Mouse (Mus musculus): ENCODE data around the gene Arcn1.

The Arcn1 gene

DNA sequence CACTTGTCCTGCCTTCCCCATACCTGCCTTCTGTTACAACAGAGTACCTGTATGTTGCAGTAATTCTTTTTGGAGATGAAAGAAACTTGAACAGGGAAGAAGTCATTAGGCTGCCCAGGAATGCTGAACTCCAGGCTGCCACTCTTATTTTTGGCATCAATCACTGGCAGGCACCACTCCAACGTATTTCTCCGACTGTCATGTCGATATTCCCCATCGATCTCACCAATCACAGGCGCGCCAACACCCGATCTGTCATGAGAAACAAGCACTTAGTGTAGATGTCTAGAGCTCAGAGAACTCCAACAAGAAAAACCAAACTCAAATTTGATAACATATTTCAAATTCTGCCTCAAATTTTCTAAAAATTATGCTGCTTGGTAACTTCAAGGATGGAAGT lies 22.3 kb downstream of the Arcn1 start:
- DNase-seq (ENCODE audit: low read depth in 1 of 2, low spot score in 2 of 2), result no peak

DNA sequence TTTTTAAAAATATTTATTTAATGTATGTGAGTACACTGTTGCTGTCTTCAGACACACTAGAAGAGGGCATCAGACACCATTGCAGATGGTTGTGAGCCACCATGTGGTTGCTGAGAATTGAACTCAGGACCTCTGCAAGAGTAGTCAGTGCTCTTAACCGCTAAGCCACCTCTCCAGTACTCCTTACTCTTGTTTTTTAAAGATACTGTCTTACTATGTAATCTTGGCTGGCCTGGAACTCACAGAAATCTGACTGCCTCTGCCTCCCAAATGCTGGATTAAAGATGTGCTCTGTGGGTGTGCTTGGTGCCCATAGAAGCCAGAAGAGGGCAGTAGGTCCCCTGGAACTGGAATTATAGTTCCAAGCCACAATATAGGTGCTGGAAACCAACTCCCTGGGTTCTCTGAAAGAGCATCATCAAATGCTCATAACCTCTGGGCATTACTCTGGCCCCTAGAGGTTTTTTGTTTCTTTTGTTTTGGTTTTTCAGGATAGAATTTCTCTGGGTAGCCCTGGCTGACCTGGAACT lies 26.9 kb downstream of the Arcn1 start:
- DNase-seq (ENCODE audit: low read depth in 1 of 2, low spot score in 2 of 2), result no peak

DNA sequence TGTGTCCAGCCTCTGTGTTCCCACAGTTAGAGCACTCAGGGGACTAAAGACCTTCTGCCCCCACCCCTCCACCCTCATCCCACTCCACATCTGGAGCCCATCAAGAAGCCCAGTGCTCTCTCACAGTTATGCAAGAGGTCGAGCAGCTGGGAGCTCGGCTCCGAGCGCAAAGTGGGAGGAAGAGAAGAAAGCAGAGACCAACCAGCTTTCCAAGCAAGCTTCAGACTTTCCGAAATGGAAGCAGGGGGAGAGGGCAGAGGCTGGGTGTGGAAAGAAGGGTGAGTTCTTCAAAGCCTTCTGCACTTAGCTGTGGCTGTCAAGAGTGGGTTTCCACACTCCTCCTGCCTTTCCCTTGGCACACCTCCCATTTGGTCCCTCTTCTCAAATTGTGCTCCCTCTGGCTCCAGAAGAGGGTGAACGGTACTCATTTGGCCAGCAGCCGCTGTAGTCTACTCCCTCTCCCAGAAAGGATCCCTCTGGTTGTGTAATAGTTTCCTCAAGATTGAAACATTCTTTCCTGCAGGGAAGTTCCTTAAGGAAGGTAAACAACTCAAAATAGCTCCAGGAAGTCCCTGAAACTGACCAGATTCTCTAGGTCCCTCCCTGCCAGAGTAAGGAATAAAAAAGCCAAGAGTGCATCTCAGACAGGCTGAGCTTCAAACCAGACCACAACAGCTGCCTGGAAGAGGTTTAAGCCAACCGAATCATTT lies 30.2 kb downstream of the Arcn1 start:
- no peak for DNase-seq (ENCODE audit: low read depth in 1 of 2, low spot score in 2 of 2)

DNA sequence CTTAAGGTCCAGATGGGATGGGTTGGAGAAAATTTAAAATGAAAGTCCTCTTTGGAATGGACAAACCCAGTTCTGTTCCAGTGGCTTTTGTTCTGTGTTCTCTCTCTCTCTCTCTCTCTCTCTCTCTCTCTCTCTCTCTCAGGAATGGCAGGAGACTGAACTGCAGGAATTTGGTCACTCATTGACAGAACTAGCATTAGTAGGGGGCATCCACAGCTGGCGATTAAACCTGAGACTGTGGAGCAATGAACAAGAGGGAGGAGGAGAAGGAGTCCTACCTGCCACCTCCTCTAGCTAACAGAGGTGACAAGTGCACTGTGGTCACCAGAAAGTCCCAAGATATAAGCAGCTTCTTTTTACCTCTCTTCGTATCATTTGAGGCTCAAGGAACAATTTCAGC lies 31.3 kb downstream of the Arcn1 start:
- DNase-seq (ENCODE audit: low read depth in 1 of 2, low spot score in 2 of 2), result no peak

DNA sequence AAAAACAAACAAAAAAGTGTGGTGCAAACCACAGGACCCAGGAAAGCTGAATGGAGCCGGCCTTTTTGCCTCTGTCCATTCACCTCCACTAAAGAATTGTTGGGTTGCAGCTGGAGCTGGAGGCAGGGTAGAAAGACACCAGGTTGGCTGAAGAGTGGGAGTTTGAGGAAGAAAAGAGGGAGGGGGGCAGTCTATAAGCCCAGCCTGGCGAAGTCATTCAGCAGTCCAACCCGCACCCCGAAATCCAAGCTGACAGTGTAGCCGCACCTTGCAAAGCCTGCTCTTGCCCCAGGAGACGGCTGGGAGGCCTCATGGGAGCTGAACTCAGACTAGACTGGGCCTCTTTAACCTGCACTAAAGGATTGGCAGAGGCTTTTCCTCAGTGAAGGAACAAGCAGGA lies 31.8 kb downstream of the Arcn1 start:
- no peak for DNase-seq (ENCODE audit: low read depth in 1 of 2, low spot score in 2 of 2)

DNA sequence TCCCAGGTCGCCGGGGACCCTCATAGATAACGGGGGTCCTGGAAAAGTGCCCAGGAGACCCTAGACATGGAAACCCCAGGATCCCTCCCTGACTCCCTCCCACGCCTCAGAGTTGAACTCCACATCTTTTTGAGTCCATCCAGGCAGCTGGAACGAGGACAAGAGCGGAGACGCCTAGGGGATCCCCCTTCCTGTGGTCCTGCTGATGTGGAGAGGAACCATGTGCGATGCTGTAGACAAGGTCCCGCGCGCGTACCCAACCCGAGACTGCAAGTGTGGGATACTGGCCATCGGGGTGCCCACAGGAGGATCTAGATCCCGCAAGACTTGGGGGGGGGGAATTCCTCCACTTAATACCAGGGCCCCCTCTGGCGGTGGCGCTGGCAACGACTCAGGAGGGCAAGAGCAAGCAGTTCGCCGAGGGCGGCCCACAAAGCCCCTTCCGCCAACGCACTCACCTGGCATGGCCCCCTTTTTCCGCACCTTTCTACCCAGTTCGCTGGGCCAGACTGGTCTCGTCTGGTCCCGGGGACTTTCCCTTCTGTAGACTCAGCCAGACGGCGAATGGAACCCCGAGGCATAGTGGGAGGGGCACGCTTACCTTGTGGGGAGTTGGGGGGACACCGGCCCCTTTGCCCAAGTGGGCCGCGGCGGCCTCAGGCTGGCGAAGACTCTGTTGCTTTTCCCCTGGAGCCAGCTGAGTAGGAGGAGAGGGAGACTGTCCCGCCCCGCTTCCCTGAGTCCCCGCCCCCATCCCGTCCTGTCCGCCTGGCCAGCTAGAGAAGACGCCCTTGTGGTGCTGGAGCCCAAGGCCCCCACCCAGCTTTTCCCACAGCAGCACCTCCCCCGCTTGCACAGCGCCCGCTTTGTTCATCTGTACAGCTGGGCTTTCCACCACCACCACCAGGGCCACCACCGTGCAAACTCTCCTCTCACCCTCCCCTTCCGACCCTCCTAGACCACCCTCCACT lies 32.8 kb downstream of the Arcn1 start, which contains the start of gene Phldb1:
TSS of gene Phldb1 (minus strand) at position 675 of the 971 bp plus-strand sequence.
- DNase-seq (ENCODE audit: low read depth in 1 of 2, low spot score in 2 of 2), result no peak

DNA sequence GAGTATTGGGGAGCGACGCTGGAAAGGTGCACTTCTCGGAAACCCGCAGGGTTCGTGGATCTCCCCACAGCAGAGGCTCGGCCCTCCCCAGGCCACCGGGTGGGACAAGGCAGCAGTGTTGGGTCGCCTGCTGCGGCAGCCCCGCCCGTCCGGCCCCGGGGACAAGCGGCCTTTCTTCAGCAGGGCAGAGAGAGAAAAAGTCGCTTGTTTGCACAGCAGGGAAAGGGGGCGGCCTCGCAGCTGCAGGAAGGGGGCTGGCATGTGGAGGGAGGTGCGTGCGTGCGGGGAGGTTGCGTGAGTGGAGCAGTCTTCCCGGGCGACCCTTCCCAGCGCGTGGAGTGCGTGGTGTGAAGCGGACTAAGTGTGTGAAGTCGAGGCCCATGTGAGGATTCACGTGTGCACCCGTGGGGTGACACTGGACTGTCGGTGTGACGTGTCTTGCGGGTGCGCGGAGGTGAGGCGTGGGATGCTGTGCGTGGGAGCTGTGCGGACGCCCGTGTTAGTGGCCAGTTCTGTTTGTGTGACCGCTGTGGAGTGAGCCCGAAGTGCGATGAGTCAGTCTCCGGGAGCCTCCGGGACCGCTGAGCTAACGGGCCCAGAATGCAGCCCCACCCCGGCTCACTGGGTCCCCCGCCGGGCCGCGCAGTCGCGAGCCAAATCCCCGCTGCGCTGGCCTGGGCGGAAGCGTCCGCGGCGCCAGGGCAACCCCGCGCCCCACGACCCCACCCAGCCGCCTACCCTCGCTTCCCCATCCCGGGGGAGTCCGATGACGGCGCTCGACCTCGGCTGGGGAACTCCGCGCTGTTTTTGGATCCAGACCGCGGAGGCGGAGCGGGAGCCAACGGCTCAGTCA lies 33.7 kb downstream of the Arcn1 start:
- DNase-seq (ENCODE audit: low read depth in 1 of 2, low spot score in 2 of 2), result peak; percentile 24 to 73

DNA sequence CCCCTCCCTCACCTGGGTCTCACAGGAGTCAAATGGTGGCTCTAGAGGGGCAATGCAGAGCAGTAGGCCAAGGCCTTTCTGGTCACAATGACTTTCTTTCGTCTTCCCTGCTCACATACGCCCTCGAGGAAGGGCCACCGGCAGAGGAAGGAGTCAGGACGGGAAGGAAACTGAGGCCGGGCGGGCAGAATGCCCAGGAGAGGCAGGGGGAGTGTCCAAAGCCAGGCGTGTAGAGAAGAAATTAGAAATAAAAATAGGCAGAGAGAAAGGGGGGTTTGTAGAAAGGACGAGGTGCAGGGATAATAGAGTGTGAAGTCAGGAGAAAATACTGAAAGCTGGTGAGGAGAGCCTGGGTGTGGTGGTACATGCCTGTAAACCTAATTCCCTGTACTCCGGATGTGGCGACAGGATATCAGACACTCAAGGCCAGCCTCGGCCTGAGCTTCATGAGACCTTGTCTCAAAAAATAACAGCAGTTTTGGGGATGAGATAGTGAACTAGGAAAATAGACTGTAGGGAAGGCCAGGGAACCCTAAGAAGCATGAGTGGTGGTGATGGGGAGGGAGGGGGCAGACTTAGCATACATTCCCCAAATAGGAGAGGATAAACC lies 34.6 kb downstream of the Arcn1 start:
- DNase-seq (ENCODE audit: low read depth in 1 of 2, low spot score in 2 of 2), result no peak

DNA sequence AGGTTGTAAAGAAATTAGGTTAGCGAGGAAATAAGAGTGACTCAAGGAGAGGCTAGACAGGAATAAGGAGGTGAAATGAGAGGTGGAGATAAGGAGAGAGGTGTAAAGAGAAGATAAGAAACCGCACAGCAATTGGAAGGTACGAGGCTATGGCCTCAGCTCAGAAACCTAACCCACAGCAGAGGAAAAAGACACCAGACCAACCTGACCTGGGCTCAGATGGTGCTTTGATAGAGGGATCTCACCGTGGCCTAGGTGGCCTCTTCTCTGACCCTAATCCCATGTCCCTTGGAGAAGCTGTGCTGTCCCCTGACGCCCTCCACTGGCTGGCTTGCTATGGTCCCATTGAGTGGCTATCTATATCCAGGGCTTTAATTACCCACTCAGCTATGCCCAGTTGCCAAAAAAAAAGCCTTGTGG lies 35.5 kb downstream of the Arcn1 start:
- no peak for DNase-seq (ENCODE audit: low read depth in 1 of 2, low spot score in 2 of 2)

DNA sequence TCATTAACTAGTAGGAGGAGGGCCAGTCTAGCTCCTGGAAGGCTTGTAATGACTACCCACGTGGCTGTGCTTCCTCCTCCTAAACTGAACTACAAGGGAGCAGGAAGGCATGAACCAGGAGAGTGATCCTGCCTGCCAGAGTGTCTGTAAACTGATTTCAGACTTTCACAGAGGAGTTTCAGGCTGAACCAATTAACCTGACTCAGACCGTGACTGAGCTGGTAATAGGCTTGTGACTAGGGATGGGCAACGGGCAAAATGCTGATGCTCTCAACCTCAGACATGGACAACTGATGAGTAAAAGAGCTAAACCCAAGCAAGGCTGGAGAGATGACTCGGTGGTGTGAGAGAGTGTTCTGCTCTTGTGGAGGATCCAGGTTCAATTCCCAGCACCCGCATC lies 40.2 kb downstream of the Arcn1 start:
- no peak for DNase-seq (ENCODE audit: low read depth in 1 of 2, low spot score in 2 of 2)

DNA sequence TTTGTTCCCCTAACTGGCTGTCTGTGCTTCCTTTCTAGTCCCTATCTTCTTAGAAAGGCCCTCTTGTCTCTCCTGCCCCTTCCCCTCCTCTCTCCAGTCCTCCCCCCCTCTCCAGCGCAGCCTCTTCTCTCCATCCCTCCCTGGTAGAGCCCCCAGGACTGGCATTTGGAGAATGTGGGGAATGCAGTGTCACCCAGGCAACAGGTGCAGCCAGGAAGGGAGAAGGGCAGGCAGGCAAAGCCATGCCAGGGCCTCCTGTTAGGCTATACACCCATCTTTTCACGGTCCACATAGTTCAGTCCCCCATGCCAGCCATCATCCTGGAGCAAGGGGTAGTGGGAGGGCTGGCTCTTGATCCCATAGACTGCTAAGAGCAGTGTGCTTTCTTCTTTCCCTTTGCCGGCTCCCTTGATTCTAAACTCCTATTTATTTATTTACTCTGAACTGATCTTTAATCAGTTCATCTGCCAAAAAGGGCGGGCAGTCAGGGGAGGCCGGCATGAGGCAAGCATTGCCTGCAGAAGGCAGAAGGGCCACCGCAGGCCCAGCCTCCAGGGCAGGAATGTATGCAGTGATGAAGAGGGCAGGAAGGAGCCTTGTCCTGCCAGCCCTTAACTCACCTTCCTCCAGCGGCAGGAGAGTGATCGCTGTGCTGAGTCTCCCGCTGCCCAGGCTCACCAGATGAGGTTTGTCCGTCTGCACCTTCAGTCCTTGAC lies 41.1 kb downstream of the Arcn1 start:
- DNase-seq (ENCODE audit: low read depth in 1 of 2, low spot score in 2 of 2), result no peak

DNA sequence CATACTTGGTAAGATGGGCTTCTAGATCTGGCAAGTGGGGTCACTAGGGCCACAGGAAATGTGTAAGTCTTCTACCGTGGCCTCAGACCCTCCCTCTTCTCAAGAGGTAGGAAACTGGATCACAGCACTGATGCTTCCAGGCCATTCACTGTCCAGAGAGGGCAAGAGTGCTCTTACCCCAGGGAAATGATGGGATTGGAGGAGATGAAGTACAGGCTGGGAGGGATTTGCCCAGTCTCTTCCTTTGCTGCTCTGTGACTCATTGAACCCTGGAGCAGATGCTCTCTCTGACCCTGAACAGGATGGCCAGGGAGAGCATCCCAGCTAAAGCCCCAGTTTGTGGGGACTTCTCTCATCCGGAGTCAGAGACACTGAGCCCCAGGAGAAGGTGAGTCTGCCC lies 43.0 kb downstream of the Arcn1 start:
- no peak for DNase-seq (ENCODE audit: low read depth in 1 of 2, low spot score in 2 of 2)

DNA sequence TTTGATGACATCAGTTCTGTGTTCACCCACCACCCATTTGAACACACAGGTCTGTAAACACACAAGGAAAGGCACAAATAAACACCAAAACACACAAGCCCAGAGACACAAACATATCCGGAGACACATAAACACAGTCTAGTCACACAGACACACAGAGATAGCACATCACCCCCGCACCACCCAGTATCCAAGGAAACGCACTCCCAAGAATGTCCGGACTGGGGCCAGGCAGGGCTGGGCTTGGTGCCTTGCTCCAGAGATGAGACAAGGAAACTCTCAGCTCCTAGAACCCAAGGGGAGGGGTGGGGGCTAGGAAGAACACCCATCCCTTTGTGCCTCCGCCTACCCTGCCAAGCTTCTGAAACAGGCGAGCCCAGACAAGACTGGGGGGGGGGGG lies 43.4 kb downstream of the Arcn1 start:
- no peak for DNase-seq (ENCODE audit: low read depth in 1 of 2, low spot score in 2 of 2)

DNA sequence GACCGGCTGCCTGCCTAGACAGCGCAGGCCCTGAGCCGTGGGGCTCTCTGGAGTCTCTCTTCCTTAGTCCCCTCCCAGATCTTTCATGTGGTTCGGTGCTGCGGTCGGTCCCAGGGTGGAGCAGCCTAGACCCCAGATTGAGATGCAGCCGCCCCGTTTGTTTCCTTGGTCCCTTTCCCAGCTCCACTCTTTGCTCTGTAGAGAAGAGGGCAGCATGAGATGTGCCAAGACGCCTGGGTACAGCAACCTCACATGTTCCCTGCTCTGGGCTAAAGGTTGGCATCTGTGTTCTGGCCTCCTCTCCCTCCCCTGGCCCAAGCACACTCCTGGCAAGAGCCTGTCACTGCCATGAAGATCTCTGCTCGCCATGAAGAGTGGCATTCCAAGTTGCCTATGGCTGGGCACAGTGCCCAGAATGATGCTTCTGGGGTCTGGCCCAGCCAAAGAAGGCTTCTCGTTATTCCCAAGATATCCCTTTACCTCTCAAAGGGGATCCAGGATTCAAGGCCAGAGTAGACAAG lies 44.1 kb downstream of the Arcn1 start:
- no peak for DNase-seq (ENCODE audit: low read depth in 1 of 2, low spot score in 2 of 2)

DNA sequence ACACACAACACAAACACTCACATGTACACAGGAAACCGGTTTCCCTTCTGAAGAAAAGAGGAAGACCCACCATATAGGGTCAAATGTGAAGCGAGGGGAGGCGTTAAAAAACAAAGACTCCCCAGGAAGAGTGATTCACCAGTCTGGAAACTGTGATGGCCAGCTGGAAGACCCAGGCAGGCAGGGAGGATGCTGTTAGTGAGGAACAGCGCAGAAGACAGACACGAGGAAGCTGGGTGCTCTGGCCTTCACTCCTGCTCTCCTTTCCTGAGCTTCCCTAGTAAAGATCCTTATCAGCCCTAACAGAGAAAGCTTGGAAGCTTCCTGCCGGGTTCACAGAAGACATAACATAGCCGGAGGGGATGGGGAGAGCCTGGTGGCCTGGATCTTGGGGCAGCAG lies 44.6 kb downstream of the Arcn1 start:
- no peak for DNase-seq (ENCODE audit: low read depth in 1 of 2, low spot score in 2 of 2)

DNA sequence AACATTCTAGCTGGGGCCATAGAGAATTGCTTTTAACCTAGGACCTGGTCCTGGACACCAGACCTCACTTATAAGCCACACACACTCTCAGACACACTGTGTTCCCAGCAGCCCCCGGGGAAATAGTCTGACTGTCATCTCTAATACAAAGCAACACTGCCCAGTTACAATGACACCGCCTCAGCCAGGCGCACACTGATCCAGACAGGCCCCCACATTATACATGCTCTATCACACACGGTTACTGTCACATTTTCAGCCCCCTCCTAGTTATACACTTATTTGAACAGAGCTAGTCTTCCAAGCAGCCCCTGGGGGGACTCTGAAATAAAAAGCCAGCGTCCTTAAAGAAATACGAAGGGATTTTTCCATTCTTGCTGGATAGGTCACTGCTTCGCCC lies 45.1 kb downstream of the Arcn1 start:
- DNase-seq (ENCODE audit: low read depth in 1 of 2, low spot score in 2 of 2), result no peak

DNA sequence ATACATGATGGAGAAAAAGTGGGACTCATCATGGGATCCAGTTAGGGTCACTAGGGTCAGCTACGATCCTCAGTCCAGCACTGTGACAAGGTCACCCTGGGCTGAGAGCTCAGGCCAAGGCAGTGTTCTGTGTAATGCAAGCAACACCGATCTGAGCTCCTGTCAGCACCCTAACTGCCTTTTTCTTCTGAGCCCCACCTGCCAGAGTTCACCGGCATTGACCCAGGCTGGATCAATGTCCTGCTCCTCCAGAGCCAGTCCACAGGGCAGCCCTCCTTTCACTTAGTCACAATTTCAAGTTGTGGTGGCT lies 45.8 kb downstream of the Arcn1 start:
- DNase-seq (ENCODE audit: low read depth in 1 of 2, low spot score in 2 of 2), result no peak

DNA sequence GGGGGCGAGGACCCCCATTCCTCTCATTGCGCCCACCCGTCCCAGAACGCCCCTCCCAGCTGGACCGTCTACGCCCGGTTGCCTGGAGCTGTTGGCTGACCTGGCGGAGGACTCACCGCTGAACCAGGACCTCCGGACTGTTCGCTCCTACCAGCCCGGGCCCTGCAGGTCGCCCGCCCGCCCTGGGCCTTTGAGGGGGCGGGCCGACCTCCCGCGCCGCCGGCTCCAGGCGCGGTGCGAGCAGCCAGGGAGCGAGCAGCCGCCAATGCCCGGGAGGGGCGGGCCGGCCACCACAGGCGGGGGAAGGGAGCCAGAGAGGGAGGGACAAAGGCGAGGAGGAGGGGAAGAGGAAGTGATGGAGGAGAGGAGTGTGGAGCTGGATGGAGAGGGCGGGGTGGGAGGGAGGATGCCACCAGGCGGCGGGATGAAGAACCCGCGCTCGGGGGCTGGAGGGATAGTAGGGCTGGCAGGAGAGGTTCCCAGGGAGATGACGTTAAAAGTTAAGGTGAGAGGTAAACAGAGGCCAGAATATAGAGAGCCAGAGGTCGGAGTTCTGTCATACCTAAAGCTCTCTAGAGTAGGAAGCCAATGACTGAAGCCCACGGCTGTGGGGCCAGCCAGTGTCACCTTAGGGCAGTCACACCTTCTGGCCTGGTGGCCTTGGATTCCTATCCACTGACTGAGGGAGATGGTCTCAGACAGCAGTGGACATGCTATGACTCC lies 46.3 kb downstream of the Arcn1 start:
- peak; percentile 37 to 57 for DNase-seq (ENCODE audit: low read depth in 1 of 2, low spot score in 2 of 2)

Measured in monocyte, adult 2 months (primary cell).